Mouse (Mus musculus): Measurements from ENCODE around the gene Adgrv1. TPM values are rescaled to one million over a fixed set of nuclear protein-coding genes. Genes with fewer than 3 reads are reported as not detected.

The Adgrv1 gene
- polyA plus RNA-seq, 1 experiment from 2014 or later, result 10.9 TPM

DNA sequence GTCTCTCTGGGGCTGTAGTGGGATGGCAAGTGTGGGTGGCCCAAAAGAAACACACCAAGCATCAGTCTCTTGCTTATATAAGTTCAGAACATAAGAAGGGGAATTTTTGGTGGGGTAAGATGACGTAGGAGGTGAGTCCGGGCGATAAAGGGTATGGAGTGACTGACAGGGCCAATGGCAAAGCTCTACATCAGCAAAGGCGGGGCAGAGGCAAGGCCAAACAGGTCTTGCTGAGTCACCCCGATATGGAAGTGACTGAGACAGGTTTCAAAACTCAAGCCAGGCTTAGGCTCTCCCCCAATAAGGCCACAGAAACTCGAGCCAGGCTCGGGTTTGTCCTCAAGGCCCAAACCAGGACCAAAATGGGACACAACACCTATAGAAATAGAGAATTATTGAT, 394.1 kb downstream of the Adgrv1 start:
- Histone ChIP-seq H3K4me3 (no peak overlapping the region), H3K27ac (replicated peaks) (no peak overlapping the region), H3K27me3 (replicated peaks; ENCODE audit: low read depth, poor library complexity, severe bottlenecking) (no peaks in the 10 kb centered on the region), H3K9me3 (no peaks in the 10 kb centered on the region), H3K36me3 (replicated peaks) (no peaks in the 10 kb centered on the region), H3K4me1 (no peaks in the 10 kb centered on the region)
- 89% methylated on average over 7 of the region's 7 CpGs for WGBS
- no peak for DNase-seq (ENCODE audit: low spot score)

DNA sequence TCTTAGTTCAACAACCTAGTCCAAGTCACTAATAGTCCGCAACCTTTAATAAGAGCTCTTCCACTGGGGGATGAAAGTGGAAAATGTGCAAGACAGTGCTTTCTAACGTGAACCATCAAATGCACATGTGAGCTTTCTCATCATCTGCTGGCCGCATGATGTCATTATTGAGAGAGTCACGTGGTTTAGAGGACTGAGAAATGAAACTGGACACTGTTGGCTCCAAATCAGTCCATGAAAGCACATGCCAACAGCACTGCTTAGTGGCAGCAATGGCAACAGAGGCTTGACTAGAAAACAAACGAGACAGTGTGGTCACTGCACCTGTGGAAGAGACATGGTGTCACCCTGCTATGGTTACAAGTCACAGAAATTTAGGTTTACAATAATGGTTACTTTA, 395.0 kb downstream of the Adgrv1 start:
- no peak overlapping the region for H3K4me3 ChIP-seq
- WGBS, result 80% methylated on average over 5 of the region's 5 CpGs
- no peaks in the 10 kb centered on the region for H3K27me3 ChIP-seq (replicated peaks; ENCODE audit: low read depth, poor library complexity, severe bottlenecking)
- H3K36me3 ChIP-seq (replicated peaks), result no peaks in the 10 kb centered on the region
- H3K9me3 ChIP-seq, result no peaks in the 10 kb centered on the region
- DNase-seq (ENCODE audit: low spot score), result no peak
- H3K4me1 ChIP-seq, result no peaks in the 10 kb centered on the region
- no peak overlapping the region for H3K27ac ChIP-seq (replicated peaks)

DNA sequence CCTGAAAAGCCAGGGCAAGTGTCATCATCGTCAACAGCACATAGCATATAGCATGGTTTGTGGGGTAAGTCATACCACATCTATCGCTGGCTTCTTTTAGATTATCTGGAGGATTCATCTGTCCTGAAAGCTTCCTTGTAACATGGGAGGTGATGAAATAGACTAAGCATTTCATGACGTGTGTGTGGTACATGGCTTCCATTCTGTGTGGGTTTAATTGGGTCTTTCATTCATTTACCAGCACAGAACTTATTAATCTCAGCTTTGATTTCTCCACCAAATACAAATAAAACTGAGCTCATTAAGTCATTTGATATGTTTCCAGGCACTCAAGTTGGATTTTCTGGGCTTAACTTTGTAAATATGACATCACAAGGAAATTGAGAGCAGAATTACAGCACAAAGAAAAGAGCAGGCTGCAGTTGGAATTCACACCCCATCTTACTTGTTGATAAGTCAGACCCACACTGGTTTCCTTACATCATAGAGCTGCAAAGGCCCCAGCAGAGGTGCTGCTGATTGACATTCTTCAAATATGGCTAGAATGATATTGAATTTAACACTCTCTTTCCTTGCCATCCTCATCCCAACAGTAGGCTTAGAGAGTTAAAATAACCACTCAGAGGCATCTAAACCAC, 396.1 kb downstream of the Adgrv1 start:
- Histone ChIP-seq H3K36me3 (replicated peaks) (no peaks in the 10 kb centered on the region), H3K27ac (replicated peaks) (no peak overlapping the region), H3K27me3 (replicated peaks; ENCODE audit: low read depth, poor library complexity, severe bottlenecking) (no peaks in the 10 kb centered on the region), H3K9me3 (no peaks in the 10 kb centered on the region), H3K4me3 (no peak overlapping the region), H3K4me1 (no peaks in the 10 kb centered on the region)
- WGBS, result 86% methylated on average over 3 of the region's 3 CpGs
- DNase-seq (ENCODE audit: low spot score), result no peak

DNA sequence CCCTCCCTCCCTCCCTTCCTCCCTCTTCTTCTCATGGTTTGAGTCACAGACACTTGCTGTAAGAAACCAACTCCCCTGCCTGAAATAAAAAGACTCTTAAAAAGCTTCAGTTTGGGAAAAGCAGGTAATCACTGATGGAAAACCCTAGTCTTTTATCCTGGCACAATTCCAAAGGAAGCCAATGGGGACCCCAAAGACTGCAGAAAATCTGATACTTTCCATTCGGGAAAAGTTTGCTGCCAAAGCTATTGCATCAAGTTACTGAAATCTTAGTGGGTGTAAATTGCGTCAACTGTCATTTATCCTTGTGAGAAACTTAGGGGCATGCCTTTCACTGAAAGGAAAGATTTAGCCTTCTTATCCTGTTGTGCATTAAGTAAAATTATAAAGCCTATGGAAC, 398.9 kb downstream of the Adgrv1 start:
- H3K36me3 ChIP-seq (replicated peaks), result no peaks in the 10 kb centered on the region
- no peaks in the 10 kb centered on the region for H3K4me1 ChIP-seq
- no peak overlapping the region for H3K4me3 ChIP-seq
- H3K27me3 ChIP-seq (replicated peaks; ENCODE audit: low read depth, poor library complexity, severe bottlenecking), result no peaks in the 10 kb centered on the region
- WGBS, result 70% methylated on average over 2 of the region's 2 CpGs
- H3K27ac ChIP-seq (replicated peaks), result no peak overlapping the region
- no peaks in the 10 kb centered on the region for H3K9me3 ChIP-seq
- no peak for DNase-seq (ENCODE audit: low spot score)

DNA sequence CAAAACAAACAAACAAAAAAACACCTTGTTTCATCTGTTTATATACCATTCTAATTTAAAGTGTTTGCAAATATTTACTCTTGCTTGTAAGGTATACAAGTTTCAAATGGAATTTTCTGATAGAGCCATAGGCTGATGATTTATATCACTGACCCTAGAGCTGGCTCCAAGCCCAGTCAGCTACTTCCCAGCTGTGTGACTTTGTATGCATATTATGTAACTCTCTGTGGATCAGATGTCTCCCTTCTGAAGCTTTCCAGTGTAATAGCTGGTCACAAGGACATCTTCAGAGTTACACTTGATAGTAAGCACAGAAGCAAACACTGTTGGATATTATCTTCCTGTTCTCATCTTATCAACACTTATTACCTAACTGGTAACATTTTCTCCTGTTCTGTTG, 400.1 kb downstream of the Adgrv1 start:
- no peak for DNase-seq (ENCODE audit: low spot score)
- H3K27ac ChIP-seq (replicated peaks), result no peak overlapping the region
- no peaks in the 10 kb centered on the region for H3K4me1 ChIP-seq

DNA sequence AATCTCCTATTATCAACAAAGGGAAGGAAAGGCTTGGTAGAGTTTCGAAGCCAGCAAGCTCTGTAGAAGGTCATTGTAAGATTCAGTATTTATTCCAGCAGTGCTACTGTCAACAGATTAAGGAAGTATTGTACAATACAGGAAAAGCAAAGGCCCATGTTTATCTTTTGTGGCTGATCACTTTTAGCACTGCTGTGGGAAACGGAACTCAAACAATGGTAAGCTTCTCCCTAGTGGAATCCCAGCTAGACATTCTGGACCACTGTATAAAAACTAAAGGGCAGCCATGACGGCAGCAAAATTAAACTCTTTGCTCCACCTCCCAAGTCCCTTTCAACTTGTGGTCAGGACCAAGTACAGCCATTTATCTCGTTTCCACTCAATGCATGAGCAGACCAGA, 402.8 kb downstream of the Adgrv1 start:
- 76% methylated on average over 4 of the region's 4 CpGs for WGBS
- H3K4me1 ChIP-seq, result no peaks in the 10 kb centered on the region
- H3K27ac ChIP-seq (replicated peaks), result no peak overlapping the region
- H3K27me3 ChIP-seq (replicated peaks; ENCODE audit: low read depth, poor library complexity, severe bottlenecking), result no peaks in the 10 kb centered on the region
- H3K36me3 ChIP-seq (replicated peaks), result no peaks in the 10 kb centered on the region
- H3K4me3 ChIP-seq, result no peak overlapping the region
- no peak for DNase-seq (ENCODE audit: low spot score)
- H3K9me3 ChIP-seq, result no peaks in the 10 kb centered on the region

More for the DNA sequence above, 400.1 kb downstream of the Adgrv1 start:
- Histone ChIP-seq H3K4me3 (no peak overlapping the region), H3K27me3 (replicated peaks; ENCODE audit: low read depth, poor library complexity, severe bottlenecking) (no peaks in the 10 kb centered on the region), H3K36me3 (replicated peaks) (no peaks in the 10 kb centered on the region), H3K9me3 (no peaks in the 10 kb centered on the region)

DNA sequence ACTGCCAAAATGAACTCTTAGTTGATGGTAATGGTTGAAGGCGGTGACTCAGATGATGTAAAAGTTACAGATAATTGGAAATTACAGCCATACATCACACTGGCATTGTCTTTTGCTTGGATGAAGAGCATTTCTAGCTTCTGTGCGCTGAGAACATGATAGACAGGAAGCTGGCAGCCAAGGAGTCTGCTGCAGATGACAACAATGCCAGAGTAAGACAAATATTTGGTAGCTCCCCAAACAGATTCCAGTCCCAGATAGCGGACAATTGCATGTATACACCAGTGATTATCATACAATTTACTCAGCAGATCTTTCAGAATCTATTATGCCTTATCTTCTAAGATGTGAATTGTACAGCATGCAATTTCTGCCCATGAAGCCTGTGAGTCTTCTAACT, 409.2 kb downstream of the Adgrv1 start:
- H3K9me3 ChIP-seq, result no peaks in the 10 kb centered on the region
- no peak overlapping the region for H3K27ac ChIP-seq (replicated peaks)
- 90% methylated on average over 3 of the region's 3 CpGs for WGBS
- DNase-seq (ENCODE audit: low spot score), result no peak
- no peak overlapping the region for H3K4me3 ChIP-seq
- H3K36me3 ChIP-seq (replicated peaks), result no peaks in the 10 kb centered on the region
- H3K4me1 ChIP-seq, result no peaks in the 10 kb centered on the region
- no peaks in the 10 kb centered on the region for H3K27me3 ChIP-seq (replicated peaks; ENCODE audit: low read depth, poor library complexity, severe bottlenecking)

DNA sequence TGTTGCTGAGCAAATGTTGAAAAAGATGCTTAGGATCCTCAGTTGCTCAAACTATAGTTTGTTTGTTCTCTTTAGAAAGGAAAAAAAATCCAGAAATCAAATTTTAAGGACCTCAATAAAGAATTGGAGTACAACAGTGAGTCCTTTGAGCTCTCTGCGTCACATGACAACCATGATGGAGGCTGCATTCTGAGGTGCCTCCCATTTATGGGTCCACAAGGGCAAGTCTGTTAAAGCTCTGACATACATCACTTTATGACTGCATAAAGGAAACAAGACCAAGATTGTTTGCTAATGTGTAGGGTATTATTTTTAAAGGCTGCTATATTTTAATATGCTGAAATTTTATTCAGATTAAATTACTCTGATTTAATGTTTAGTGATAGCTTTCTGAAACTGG, 410.6 kb downstream of the Adgrv1 start:
- WGBS, result 91% methylated on average over 1 of the region's 1 CpGs
- no peak overlapping the region for H3K4me3 ChIP-seq
- H3K9me3 ChIP-seq, result no peaks in the 10 kb centered on the region
- no peak overlapping the region for H3K27ac ChIP-seq (replicated peaks)
- H3K36me3 ChIP-seq (replicated peaks), result no peaks in the 10 kb centered on the region
- no peak for DNase-seq (ENCODE audit: low spot score)
- no peaks in the 10 kb centered on the region for H3K27me3 ChIP-seq (replicated peaks; ENCODE audit: low read depth, poor library complexity, severe bottlenecking)
- no peaks in the 10 kb centered on the region for H3K4me1 ChIP-seq

DNA sequence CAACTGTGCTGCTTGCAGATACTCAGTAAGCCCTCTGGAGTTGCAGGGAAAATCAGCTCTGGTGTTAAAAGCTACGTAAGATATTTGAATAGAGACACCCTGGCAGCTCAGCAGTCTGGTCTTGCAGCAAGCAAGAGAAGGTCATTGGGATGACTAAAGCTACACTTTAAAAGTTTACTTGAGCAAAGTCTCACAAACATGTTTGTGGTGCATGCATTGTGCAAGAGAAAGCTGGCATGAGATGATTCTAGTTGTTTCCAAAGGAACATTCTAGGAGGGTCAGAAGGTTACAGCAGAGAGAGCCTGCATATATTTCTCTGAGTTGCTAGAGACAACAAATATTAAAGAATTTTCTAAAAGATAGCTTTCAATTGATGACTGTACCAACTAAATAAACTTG, 421.5 kb downstream of the Adgrv1 start:
- WGBS, result 64% methylated on average over 1 of the region's 1 CpGs
- peaks cover 4% of the 10 kb centered on the region; the same call in 1 of the 2 replicates for H3K9me3 ChIP-seq
- H3K4me1 ChIP-seq, result no peaks in the 10 kb centered on the region
- no peak overlapping the region for H3K4me3 ChIP-seq
- H3K36me3 ChIP-seq (replicated peaks), result no peaks in the 10 kb centered on the region
- DNase-seq (ENCODE audit: low spot score), result no peak
- no peaks in the 10 kb centered on the region for H3K27me3 ChIP-seq (replicated peaks; ENCODE audit: low read depth, poor library complexity, severe bottlenecking)
- H3K27ac ChIP-seq (replicated peaks), result no peak overlapping the region

DNA sequence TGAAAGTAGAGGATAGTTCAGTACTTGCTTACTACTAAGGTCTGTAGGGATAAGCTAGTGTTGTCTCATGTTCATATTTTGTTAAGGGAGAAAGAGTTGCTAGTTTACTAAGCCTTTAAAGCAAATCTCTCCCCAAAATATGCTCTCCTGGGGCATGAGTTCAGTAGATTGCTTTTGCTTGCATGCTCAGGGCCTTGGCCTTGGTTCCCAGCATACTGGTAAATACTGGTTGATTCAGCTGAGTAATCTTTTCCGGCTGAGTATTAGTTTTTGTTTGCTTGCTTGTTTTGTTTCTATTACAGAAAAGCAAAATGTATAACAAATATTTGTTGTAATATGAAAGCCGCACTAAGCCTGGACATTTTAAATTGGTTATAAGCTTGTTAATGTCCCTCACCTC, 422.4 kb downstream of the Adgrv1 start:
- WGBS, result 92% methylated on average over 2 of the region's 2 CpGs
- no peaks in the 10 kb centered on the region for H3K27me3 ChIP-seq (replicated peaks; ENCODE audit: low read depth, poor library complexity, severe bottlenecking)
- no peaks in the 10 kb centered on the region for H3K36me3 ChIP-seq (replicated peaks)
- no peak for DNase-seq (ENCODE audit: low spot score)
- H3K27ac ChIP-seq (replicated peaks), result no peak overlapping the region
- no peaks in the 10 kb centered on the region for H3K4me1 ChIP-seq
- H3K9me3 ChIP-seq, result peaks cover 4% of the 10 kb centered on the region; the same call in 1 of the 2 replicates
- H3K4me3 ChIP-seq, result no peak overlapping the region

DNA sequence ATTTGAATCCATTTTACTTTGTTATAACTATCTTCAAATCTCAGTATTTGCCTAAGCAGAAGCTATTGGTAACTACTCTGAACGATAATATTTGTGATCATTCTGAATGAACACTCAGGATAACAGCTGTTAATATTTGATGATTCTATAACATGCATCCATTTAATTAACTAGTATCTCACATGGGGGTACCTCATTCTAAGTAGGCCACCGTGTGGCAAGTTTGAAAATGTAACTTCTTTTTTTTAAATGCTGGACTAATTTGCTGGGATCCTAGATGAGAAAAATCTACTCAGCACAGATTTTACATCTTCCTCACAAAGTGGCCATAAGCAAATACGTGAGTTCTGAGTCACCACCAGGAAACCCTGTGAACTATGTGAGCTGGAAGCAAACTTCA, 423.1 kb downstream of the Adgrv1 start:
- Histone ChIP-seq H3K27me3 (replicated peaks; ENCODE audit: low read depth, poor library complexity, severe bottlenecking) (no peaks in the 10 kb centered on the region), H3K36me3 (replicated peaks) (no peaks in the 10 kb centered on the region), H3K4me3 (no peak overlapping the region), H3K4me1 (no peaks in the 10 kb centered on the region), H3K9me3 (peaks cover 4% of the 10 kb centered on the region; the same call in 1 of the 2 replicates), H3K27ac (replicated peaks) (no peak overlapping the region)
- no peak for DNase-seq (ENCODE audit: low spot score)
- 83% methylated on average over 3 of the region's 3 CpGs for WGBS

DNA sequence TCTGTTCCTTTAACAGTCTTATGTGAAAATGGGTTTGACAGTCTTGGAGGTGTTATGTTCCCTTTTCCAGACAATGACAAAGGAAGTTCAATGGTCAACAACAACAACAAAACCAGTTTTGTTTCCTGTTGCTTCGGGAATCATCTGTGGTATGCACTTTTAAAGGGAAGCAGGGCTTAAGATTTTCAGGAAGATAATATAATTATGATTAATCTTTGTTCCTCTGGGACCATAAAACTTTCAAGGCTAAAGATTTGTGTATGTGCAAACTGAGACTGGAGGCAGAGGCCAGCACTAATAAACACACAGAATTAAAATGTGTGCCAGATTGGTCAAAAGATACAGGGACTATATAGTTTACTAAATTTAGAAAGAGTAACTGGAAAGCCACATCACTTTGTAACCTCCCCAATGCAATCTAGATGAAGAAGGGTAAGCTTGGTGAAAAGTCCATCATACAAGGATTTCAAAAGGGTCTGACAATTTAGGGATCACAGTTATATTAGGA, 424.8 kb downstream of the Adgrv1 start:
- no peaks in the 10 kb centered on the region for H3K27me3 ChIP-seq (replicated peaks; ENCODE audit: low read depth, poor library complexity, severe bottlenecking)
- no peak for DNase-seq (ENCODE audit: low spot score)
- WGBS, result 62% methylated on average over 1 of the region's 1 CpGs
- no peaks in the 10 kb centered on the region for H3K4me1 ChIP-seq
- no peaks in the 10 kb centered on the region for H3K36me3 ChIP-seq (replicated peaks)
- H3K4me3 ChIP-seq, result no peak overlapping the region
- H3K9me3 ChIP-seq, result peaks cover under 1% of the 10 kb centered on the region; the same call in 1 of the 2 replicates
- H3K27ac ChIP-seq (replicated peaks), result no peak overlapping the region

DNA sequence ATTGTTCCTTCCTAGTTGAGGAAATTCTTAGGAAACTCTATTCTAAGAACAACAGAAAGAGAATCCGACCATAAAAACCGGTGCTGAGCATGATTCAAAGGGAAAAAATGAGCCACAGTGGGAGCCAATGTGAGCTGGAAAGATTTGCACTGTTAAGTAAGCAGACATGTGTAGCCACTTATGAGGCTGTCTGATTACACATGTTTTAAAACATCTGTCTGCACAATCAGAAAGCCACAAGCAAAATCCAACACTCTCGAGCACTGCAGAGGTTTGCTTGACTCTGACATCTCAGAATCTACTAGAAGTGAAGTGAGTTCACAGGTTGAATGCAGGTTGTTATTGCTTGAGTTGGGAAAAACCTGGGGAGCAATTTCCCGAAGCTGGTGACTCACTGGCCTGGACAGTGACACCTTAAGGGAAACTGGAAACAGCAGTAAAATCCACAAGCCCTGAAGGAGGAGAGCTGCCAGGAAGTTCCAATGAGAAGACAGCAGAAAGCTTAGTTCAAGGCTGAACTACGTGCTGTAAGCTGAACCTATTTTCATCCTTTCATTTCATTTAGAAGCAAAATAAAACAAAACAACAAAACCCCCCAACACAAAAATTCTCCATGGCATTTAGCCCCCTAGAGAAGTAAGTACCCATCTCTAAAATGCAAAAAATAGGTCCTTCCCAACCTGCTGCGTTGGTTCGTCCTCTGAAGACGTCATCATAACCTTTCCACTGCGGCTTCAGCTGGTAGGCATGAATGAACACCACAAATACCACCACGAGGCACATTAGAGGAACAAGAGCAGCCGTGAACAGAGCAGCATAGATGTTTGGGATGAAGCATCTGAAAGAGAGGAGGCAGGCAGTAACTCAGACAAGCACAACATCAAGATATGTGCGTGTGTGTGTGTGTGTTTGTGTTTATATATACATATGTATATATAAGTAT, 450.7 kb downstream of the Adgrv1 start:
- no peak overlapping the region for H3K27ac ChIP-seq (replicated peaks)
- H3K27me3 ChIP-seq (replicated peaks; ENCODE audit: low read depth, poor library complexity, severe bottlenecking), result no peaks in the 10 kb centered on the region
- H3K4me3 ChIP-seq, result no peak overlapping the region
- WGBS, result 81% methylated on average over 12 of the region's 12 CpGs
- no peaks in the 10 kb centered on the region for H3K4me1 ChIP-seq
- DNase-seq (ENCODE audit: low spot score), result no peak
- no peaks in the 10 kb centered on the region for H3K36me3 ChIP-seq (replicated peaks)
- H3K9me3 ChIP-seq, result no peaks in the 10 kb centered on the region

All from embryonic facial prominence, embryonic 10.5 days (tissue).